Mouse (Mus musculus) liver, postnatal 0 days (tissue): Measurements from ENCODE around the gene Mnt.

ENCODE experiments used
- CTCF ChIP-seq: sonication (generic); IDR thresholded peaks from 2 replicates; pipeline ENCODE4 v1.5.1; 2016; ENCODE audit warnings: antibody characterized with exemption, low read depth
- EP300 ChIP-seq: IDR thresholded peaks from 2 replicates; pipeline ENCODE4 v1.6.1; 2016; ENCODE audit warnings: antibody characterized with exemption, low read depth, mild to moderate bottlenecking

DNA sequence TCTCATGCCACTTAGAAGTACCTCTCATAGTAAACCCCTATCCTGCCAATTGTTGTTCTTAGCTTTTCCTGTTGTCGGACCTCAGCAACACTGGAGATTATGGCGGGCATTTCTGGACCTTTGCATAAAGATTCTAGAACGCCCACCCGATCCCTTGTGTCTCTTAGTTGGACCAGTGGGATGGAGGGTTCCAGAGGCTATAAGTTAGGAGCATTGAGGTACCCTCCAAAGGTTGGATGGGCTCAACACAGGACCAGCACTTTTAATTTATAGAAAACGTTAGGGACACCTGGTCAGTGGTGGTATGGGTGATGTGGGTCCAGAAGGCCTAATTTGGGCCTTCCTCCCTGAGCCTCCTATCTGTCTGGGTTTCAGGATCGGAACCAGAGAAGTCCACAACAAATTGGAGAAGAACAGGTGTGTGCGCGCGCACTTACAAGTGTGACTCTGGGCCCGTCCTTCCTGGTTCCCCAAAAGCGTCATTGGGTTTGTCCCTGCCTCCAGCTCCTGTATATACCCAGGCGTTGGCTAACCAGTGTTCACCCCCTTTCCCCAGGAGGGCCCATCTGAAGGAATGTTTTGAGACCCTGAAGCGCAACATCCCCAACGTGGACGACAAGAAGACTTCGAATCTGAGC lies 6.5 kb downstream of the Mnt start:
- TF ChIP-seq CTCF (no peak), EP300 (no peak)
